Mouse (Mus musculus) G1E (cell line): Measurements from ENCODE around the gene Lyz1.

Source experiments
- CTCF ChIP-seq: IDR thresholded peaks from 2 replicates; pipeline ENCODE4 v1.5.1; 2012; ENCODE audit warnings: low read depth, low read length, inconsistent platforms, mixed read lengths
- GATA1 ChIP-seq: IDR thresholded peaks from 2 replicates; pipeline ENCODE4 v1.6.1; 2012; ENCODE audit warnings: borderline replicate concordance, low read length, inconsistent platforms, mixed read lengths
- GATA2 ChIP-seq: IDR thresholded peaks from 2 replicates; pipeline ENCODE4 v1.6.1; 2012; ENCODE audit warnings: low read depth, low read length, inconsistent platforms, borderline replicate concordance
- POLR2AphosphoS5 ChIP-seq: IDR thresholded peaks from 2 replicates; pipeline ENCODE4 v1.6.1; 2012; ENCODE audit warnings: low read depth, low read length, inconsistent platforms; ENCODE audit not compliant: insufficient replicate concordance
- TAL1 ChIP-seq: conservative IDR thresholded peaks from 2 replicates; pipeline ENCODE4 v1.6.1; 2012; ENCODE audit warnings: low read depth, low read length, inconsistent platforms, mixed read lengths

- TF ChIP-seq TAL1 (no peak), CTCF (no peak), POLR2AphosphoS5 (no peak), GATA1 (no peak), GATA2 (no peak)
Observed at GRCm38 (mm10) chr10:117320571-117320981, 27.9 kb upstream of the Lyz1 start.
